Mouse (Mus musculus): ENCODE results near the gene Smc3. TPM values are rescaled to one million over a fixed set of nuclear protein-coding genes. Genes with fewer than 3 reads are reported as not detected.
A peak's percentile ranks its signal among the peaks of the same experiment; 100 is the strongest.

Smc3 gene
- 10 to 100 TPM; 35.0 to 37.1 TPM for total RNA-seq (2021)

DNA sequence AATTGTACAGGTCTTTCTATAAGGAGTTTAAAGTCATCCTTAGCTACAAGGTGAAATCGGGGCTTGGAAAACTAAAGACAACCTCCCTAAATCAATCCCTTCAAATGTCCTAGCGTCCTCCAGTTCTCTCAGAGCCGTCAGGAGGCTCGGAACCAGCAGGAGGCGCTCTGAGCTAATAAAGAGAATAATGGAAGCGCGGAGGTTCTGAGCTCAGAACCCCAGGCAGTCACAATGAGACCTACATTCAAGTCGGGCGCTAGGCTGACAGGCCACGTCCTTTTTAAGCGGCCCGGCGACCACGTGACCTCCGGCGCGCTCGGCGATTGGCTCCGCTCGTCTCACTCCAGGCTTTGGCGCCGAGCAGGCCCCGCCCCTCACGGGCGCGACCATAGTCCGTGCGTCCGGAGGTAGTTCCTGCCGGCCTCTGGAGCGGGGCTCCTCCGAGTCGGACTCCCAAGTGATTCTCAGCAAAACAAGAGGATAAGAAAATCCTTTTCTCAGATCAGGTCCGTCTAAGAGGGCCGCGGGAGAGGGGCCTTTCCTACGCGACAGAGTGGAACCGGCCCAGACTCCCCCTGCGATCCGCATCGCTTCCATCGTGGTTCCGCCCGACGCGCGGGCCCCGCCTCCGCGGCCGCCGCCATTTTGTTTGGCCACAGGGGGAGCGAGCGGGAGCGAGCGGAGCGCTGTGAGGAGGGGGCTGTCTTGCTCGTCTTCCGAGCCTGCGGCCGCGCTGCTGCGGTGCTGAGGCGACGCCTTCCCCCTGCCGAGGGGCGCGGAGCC is at the start of gene Smc3:
Gene Smc3, plus strand, starts transcription at position 642 of the 783 bp plus-strand sequence.
- intact Hi-C loops (cut with DNase I): loop anchor here (5.0 kb wide), 2 partner anchors 37 to 162 kb away; no protein-coding TSS in a partner anchor
- peak; percentile 99 for DNase-seq (ENCODE audit: low spot score in 2 of 2)

- intact Hi-C loops (cut with DNase I): no loop called here
- peak in 1 of 2 experiments; percentile 79 for DNase-seq (ENCODE audit: low spot score in 2 of 2)
These were observed 49.2 kb upstream of the Smc3 start for GRCm38 (mm10) chr19:53550972-53551371.

GRCm38 (mm10) chr19:53552216-53552786 is 47.9 kb upstream of the Smc3 start:
- no peak for DNase-seq (ENCODE audit: low spot score in 2 of 2)
- intact Hi-C loops (cut with DNase I): no loop called here

GRCm38 (mm10) chr19:53552795-53553194 is 47.4 kb upstream of the Smc3 start:
- intact Hi-C loops (cut with DNase I): no loop called here
- no peak for DNase-seq (ENCODE audit: low spot score in 2 of 2)

GRCm38 (mm10) chr19:53554402-53554801 is 45.8 kb upstream of the Smc3 start:
- no peak for DNase-seq (ENCODE audit: low spot score in 2 of 2)

DNA sequence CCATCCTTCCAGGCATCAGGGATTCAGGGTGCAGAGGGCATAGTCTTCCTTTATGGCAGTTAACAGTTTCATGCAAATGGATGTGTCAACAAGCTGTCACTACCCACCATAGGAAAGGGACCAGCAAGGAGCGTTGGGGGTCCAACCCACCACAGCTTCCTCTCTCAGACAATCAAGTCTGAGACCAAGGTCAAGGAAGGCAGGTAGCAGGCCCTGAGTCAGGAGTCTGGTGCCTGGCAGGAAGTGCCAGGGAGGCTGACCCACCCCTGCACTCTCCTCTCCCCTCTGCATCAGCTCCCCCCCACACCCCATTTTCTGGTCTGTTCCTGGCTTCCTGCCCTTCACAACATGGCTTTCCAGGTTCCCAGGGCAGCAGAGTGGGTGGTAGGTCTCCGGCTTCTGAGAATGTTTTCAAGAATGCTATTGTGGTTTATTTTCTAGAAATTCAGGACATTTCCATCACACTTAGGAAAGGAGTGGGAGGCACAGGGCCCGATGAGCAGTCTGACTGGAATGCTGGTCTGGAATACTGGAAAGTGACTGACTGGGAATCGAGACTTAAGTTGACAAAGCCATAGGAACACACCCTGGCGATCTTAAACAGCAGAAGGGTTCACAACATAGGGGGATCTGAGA is 45.1 kb upstream of the Smc3 start:
- intact Hi-C loops (cut with DNase I): no loop called here
- no peak for DNase-seq (ENCODE audit: low spot score in 2 of 2)

More at GRCm38 (mm10) chr19:53554402-53554801, 45.8 kb upstream of the Smc3 start:
- intact Hi-C loops (cut with DNase I): no loop called here

GRCm38 (mm10) chr19:53556841-53557240 is 43.4 kb upstream of the Smc3 start:
- DNase-seq (ENCODE audit: low spot score in 2 of 2): no peak
- intact Hi-C loops (cut with DNase I): no loop called here

GRCm38 (mm10) chr19:53557267-53557936 is 42.8 kb upstream of the Smc3 start:
- DNase-seq (ENCODE audit: low spot score in 2 of 2): no peak
- intact Hi-C loops (cut with DNase I): no loop called here

DNA sequence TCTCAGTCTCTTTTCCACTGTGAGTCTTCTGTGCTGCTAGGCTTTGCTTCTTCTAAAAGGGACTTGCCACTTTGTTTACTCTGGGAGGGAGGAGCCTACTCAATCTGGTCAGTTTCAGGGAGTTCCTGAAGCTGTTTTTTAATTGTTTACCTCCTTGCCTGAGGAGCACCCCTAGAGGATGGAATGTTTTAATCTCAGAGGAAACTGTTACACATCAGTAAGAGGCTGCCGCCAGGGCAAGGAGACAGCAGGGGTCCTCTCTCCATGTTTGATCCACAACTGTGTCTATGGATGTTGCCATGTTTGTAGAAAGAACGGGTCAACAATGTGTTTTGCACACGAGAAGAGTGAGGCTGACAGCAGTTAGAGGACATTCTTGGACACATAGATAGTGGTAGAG is 39.8 kb upstream of the Smc3 start:
- intact Hi-C loops (cut with DNase I): no loop called here
- no peak for DNase-seq (ENCODE audit: low spot score in 2 of 2)

DNA sequence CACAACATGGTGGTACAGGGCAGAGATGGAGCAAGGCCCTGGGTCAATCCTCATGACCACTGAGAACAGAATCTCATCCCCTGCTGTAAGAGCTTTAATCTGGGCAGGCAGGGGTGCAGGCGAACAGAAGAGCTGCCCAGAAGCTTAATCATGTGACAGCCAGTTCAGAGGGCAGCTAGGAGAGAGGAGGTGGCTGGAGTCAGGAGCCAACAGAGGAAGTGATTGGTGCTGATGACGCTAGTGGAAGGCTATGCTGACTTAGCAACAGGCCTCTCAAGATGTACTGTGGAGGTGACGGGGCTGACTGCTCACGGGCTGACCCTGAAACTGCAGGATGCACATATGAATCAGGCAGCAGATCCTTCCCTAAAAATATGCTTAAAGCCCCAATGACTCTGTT is 36.0 kb upstream of the Smc3 start:
- intact Hi-C loops (cut with DNase I): no loop called here
- DNase-seq (ENCODE audit: low spot score in 2 of 2): no peak

- intact Hi-C loops (cut with DNase I): no loop called here
- peak in 1 of 2 experiments; percentile 13 for DNase-seq (ENCODE audit: low spot score in 2 of 2)
These were observed 34.5 kb upstream of the Smc3 start for GRCm38 (mm10) chr19:53565565-53566277.

- intact Hi-C loops (cut with DNase I): no loop called here
- no peak for DNase-seq (ENCODE audit: low spot score in 2 of 2)
These were observed 32.3 kb upstream of the Smc3 start for GRCm38 (mm10) chr19:53567864-53568263.

- intact Hi-C loops (cut with DNase I): no loop called here
- no peak for DNase-seq (ENCODE audit: low spot score in 2 of 2)
These were observed 31.6 kb upstream of the Smc3 start for GRCm38 (mm10) chr19:53568553-53568952.

- intact Hi-C loops (cut with DNase I): no loop called here
- DNase-seq (ENCODE audit: low spot score in 2 of 2): no peak
These were observed 29.1 kb upstream of the Smc3 start for GRCm38 (mm10) chr19:53571056-53571455.

DNA sequence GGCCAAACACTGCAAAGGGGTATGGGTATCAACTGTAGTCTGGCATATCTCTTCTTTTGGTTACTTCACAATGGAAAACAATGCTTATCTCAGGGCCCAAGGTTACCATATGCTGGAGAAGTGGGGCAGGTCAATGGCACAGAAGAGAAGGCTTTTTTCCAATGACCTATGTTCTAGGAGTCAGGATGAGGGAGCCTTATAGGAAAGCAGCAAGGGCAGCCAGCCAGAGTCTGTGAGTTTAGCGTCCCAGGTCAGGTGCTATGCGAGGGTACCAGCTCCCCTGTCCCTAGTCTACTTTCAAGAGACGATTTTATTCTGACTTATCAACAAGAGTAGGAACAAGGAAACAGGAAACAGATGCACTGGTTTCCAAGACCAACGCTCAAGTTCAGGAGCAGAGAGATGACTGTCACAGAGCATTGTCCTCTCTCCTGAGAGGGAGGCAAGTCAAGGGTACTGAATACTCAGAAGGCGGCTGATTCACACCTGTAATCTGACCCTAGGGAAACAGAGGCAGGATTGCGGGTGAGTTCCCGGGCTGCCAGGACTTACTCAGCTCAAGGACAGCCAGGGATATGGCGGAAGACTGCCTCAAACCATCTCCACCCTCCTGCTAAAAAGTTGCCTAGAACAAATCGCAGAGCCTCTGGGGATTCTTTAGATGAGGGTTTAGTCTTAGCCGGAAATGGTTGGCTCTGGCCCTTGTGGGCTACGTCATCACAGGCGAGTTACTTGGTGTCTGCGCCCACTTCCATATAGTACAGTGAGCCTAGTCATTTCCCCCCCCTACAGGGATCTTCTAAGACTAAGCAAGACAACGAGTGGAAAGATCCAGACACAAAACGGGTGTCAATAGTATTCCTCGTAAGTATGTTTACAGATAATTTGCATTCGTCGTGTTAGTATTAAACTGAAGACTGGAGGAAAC is 28.4 kb upstream of the Smc3 start:
- no peak for DNase-seq (ENCODE audit: low spot score in 2 of 2)
- intact Hi-C loops (cut with DNase I): no loop called here

- intact Hi-C loops (cut with DNase I): no loop called here
These were observed 27.6 kb upstream of the Smc3 start for GRCm38 (mm10) chr19:53572607-53573006.

DNA sequence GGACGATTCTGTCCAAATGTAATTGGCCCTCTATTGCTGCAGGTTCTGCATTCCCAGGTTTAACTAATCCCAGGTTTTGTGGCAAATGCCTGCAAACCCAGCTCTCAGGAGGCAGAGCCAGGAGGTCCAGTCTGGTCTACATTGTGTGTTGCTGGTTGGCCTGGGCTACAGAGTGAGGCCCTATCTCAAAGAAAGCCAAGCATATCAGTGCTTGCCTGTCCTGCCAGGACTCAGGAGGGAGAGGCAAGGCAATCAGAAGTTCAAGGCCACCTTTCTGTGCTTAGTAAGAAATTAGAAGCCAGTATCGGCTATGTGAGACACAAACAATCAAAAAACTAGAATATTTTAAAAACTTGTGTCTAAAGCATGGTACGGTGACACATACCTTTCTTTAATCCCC is 27.0 kb upstream of the Smc3 start:
- DNase-seq (ENCODE audit: low spot score in 2 of 2): no peak
- intact Hi-C loops (cut with DNase I): no loop called here

More at GRCm38 (mm10) chr19:53572607-53573006, 27.6 kb upstream of the Smc3 start:
- no peak for DNase-seq (ENCODE audit: low spot score in 2 of 2)

GRCm38 (mm10) chr19:53574131-53574530 is 26.1 kb upstream of the Smc3 start:
- intact Hi-C loops (cut with DNase I): no loop called here
- DNase-seq (ENCODE audit: low spot score in 2 of 2): no peak

- no peak for DNase-seq (ENCODE audit: low spot score in 2 of 2)
- intact Hi-C loops (cut with DNase I): no loop called here
These were observed 25.7 kb upstream of the Smc3 start for GRCm38 (mm10) chr19:53574546-53574945.

All from left cerebral cortex, postnatal 25 days (tissue).